Mouse (Mus musculus) ES-CJ7 (cell line): Measurements from ENCODE around the gene Ccdc6.

Experiments used
- DNase-seq: peaks from one replicate; pipeline ENCODE4 v3.0.0; 2011; ENCODE audit warnings: low read depth, low spot score

Gene Ccdc6

DNA sequence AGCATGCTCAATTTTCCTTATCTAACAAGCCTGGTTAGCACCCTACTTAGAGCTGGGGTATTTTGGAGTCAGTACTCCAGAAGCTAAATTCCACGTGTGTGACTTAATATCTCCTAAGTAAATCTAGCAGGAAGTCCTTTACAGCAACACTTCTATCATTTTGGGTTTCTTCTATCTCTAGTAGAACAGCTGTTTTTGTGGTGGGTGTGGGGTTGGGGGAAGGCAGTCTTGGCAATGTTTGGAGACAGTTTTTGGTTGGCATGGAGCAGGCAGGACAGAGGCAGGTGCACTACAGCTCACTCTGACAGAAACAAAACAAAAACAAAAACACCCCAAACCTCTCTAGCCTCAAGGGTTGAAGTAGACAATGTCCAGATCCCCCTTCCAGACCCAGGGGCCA is 3.1 kb upstream of the Ccdc6 start:
- no peak for DNase-seq

- peak; percentile 98 for DNase-seq
Observed at GRCm38 (mm10) chr10:70095031-70095470, 1.9 kb upstream of the Ccdc6 start.

DNA sequence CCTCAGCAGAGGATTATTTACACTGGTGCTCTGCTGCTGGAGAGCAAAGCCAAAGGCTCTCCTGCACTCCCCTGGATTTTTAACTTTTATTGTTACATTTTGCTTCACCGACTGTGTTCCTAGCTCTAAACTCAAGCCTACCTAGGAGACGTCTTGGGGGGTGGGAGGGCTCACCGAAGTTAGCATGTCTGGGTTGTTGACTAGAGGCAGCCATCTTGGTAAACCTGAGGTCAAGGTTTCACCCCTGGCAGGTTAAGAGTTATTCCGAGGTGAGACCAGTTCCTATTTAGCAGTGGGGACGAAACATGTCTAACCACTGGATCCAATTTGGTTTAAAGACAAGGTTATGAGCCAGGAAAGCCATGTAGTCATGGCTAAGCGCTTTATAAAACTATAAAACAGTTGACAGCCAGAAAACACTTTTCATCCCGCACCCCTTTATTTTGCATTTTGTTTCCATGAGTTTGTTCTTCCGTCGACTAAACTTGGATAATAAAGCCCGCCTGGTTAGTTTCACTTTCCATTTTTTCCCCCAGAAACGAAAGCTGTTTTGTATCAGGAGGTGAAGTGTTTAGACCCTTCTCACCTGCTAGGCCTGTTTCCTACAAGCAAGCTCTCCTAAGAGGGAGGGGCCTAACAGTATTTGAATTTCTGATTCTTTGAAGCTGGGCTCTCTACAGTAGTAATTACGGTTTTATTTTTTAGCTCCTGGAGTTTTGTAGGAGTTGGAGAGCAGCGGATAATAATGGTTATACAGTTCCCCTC is 1.2 kb upstream of the Ccdc6 start:
- peak; percentile 76 for DNase-seq

- no peak for DNase-seq
Observed at GRCm38 (mm10) chr10:70097291-70097901, 475 bp downstream of the Ccdc6 start.

DNA sequence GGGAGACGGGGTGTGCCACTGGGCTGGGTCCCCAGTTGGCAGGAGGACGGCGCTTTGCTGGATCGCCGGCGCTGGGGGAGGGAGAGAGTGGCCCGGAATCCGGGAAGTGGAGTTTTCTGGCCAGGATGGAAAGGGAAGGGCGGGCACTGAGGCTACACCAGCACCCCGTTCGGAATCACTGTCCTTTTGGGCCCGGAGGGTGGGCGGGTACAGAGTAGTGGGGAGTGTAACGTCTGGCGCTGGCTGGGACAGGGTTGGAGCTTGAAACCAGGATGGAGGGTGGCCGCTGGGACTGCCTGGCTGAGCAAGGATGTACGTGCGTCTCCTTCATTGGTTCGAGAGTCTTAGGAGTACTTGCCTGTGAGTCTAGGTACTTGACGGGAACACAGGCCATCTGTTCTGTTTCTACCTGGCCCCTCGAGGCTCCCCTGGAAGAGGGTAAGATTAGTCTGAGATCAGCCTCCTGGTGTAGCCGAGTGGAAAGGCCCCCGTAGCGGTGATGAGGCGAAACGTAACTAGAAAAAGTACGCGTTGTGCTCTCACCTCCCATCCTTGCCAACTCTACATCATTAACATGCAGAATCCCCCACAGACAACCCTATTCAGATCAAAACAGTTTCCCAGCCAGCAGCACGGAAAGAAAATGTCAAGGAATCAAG is 1.1 kb downstream of the Ccdc6 start:
- DNase-seq, result peak; percentile 36

DNA sequence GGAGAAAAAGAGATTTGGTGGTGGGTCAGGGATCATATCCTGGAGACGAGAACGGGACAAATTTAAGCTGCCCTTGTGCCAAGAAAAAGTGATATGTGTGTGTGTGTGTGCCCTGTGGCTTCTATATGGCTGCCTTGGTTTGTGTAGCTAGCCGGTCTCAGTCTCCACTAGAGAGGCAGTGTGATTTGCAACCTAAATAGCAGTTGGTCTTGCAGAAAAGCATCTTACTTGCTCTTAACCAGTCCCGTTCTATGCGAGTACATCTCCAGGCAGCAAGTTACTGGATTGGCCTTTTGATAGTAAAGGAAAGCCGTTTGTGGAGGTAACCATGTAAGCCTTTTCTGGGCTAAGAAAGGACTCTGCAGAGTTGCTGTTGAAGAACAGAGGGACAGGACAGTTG is 1.7 kb downstream of the Ccdc6 start:
- DNase-seq, result no peak

DNA sequence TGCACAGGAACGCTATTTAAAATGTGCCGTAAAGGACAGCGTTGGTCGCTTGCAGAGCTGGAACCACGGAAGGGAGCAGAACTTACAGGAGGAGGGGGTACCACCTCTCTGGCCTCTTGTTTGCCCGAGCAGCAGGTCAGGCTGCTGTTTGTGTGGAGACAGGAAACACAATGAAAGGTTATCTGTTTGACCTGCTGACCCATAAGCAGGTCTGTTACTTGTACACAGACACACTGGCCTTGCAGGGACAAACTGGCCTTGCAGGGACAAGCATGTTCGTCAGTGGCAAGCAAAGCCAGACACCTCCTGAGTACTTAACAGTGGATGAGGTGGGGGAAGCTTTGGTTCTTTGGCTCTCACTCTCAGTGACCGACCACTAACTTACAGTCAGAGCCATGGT is 2.1 kb downstream of the Ccdc6 start:
- no peak for DNase-seq

- no peak for DNase-seq
Observed at GRCm38 (mm10) chr10:70102086-70102485, 5.2 kb downstream of the Ccdc6 start.

GRCm38 (mm10) chr10:70108016-70108415 is 11.1 kb downstream of the Ccdc6 start:
- DNase-seq, result no peak

- peak; percentile 81 for DNase-seq
Observed at GRCm38 (mm10) chr10:70109974-70110373, 13.1 kb downstream of the Ccdc6 start.

DNA sequence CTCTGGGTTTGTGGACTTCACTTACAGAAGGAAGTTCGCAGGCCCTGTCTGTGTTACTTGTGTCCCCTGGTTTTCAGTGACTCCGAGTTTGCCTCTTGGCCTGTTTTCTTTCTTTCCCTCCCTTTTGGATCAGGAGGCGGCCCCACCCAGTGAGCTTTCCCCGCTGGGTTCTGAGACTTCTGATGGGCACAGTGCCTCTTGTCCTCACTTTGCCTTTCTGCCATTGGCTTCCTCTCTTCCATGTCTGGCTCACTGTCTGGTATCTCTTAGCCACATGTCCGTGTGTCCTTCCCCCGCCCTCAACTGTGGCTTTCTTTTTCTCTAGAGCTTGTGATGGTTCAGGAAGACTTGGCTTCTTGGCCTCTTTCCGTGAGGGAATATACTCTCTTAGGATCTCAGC is 13.9 kb downstream of the Ccdc6 start:
- DNase-seq, result no peak

- DNase-seq, result peak; percentile 55
Observed at GRCm38 (mm10) chr10:70111643-70112042, 14.7 kb downstream of the Ccdc6 start.

GRCm38 (mm10) chr10:70114048-70114635 is 17.2 kb downstream of the Ccdc6 start:
- no peak for DNase-seq

DNA sequence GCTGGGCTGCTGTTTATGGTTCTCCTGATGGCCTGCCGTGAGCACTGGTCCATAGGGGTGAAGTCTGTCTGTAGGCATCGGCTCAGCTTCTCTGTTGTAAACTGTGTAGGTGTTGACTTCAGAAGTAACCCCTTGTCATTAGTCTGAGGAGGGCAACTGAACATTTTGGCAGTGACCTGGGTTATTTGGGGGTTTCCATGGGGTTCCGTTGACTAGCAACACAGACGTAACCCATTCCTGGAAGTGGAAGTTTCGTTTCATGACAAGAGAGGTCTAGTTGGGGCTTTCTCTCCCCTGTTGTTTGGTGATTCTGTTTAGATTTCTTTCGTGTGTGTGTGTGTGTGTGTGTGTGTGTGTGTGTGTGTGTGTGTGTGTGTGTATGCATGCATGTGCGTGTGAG is 19.5 kb downstream of the Ccdc6 start:
- no peak for DNase-seq

- DNase-seq, result no peak
Observed at GRCm38 (mm10) chr10:70119451-70119850, 22.5 kb downstream of the Ccdc6 start.

DNA sequence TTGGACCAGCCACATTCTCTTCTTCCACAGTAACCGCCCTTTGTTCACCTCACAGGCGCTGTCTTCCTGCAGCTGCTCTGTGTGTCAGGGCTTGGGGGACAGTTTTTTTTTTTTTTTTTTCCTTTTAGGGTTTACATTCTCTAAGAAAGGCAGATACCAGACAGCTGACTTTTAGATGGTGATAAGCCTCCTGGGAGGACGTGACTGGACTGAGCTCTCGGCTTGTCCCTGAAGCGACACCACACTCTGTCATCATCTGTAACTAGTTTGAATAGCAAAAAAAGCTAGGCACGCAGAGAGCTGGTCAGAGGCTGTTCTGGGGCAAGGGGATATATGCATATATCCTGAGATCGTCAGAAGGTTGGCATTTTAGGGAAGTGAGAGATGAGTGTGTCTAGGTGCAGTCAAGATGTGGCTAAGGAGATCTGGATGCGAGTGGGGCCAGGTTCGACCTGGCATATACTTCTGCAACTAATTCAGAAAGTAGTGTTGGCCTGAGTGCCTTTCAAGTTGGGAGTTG is 23.0 kb downstream of the Ccdc6 start:
- no peak for DNase-seq

DNA sequence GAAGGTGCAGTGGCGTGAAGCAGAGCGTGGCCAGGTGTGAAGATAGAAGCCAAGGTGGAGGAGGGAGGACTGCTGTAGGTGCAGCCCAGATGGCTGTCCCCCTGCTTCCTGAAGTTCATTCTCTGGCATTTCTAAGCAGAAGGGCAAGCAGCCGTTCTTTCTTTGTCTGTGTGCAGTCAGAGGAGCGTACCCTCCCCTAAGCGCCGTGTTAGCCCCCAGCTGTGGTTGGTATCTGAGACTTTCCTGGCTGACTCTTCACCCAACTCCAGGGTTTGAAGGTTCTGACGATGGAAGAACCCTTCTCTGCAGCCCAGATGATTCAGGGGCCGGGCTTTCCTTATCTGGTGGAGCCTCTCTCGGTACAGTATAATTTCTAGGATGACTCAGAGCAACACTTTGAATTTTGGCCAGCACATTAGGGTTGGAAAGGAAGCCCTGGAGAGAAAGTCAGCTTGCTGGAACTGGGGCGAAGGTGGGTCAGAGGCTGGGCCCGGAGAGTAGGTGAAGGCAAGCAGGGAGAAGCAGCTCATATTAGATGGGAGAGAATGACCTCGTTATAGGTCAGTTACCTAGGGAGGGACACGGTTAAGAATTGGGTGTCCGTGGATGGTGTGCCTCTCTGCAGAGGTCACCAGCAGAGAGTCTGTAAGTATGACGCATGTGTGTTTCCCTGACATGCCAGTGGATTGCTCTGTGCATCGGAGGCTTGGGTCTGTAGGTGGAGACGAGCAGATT is 23.9 kb downstream of the Ccdc6 start:
- DNase-seq, result no peak

- no peak for DNase-seq
Observed at GRCm38 (mm10) chr10:70121406-70121695, 24.4 kb downstream of the Ccdc6 start.

GRCm38 (mm10) chr10:70123454-70123853 is 26.5 kb downstream of the Ccdc6 start:
- DNase-seq, result no peak

- no peak for DNase-seq
Observed at GRCm38 (mm10) chr10:70125491-70125890, 28.6 kb downstream of the Ccdc6 start.

DNA sequence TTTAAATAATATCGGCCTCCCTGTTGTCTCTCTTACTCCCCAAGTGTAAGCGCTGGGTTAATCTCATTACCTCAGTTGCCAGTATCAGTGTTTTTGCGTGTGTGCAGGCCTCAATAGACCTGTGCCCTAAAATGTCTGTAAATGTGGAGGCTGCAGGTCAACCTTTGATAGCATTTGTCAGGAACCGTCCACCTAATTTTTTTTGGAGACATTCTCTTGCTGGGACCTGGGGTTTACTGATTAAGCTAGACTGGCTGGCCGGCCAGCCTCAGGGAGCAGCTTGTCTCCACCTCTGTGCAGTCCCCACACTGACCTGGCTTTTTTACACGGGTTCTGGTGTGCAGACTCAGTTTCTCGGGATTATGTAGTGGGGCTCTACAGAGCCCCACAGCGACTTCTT is 30.4 kb downstream of the Ccdc6 start:
- no peak for DNase-seq

GRCm38 (mm10) chr10:70128408-70128807 is 31.5 kb downstream of the Ccdc6 start:
- DNase-seq, result peak; percentile 34
